Mouse (Mus musculus) heart, postnatal 0 days (tissue): ENCODE measurements around the gene Slc38a7. TPM values are rescaled to one million over a fixed set of nuclear protein-coding genes. Genes with fewer than 3 reads are reported as not detected.

Experiments used
- ATAC-seq: fragments of 200-750 bp; cut with Nextera tagmentation; 2 replicates; pipeline ENCODE4 v1.8.0; 2017; ENCODE audit warnings: low read depth, moderate number of reproducible peaks, moderate library complexity; ENCODE audit not compliant: insufficient read depth
- DNase-seq: peaks from one replicate; pipeline ENCODE4 v3.0.0-alpha.2; 2016; ENCODE audit warnings: low spot score
- H3K27ac ChIP-seq: fragments of 300-500 bp; sonication (generic); 2 replicates; pipeline ENCODE4 v1.5.1; 2014; ENCODE audit warnings: low read depth, mild to moderate bottlenecking
- H3K27me3 ChIP-seq: fragments of 300-500 bp; sonication (generic); 2 replicates; pipeline ENCODE4 v1.6.1; 2014; ENCODE audit warnings: low read length, mixed read lengths; ENCODE audit not compliant: control insufficient read depth, insufficient read depth
- H3K36me3 ChIP-seq: fragments of 300-500 bp; sonication (generic); replicated peaks from 2 replicates; pipeline ENCODE4 v1.6.1; 2014; ENCODE audit warnings: low read length, mixed read lengths; ENCODE audit not compliant: control insufficient read depth, insufficient read depth
- H3K4me1 ChIP-seq: fragments of 300-500 bp; sonication (generic); 2 replicates; pipeline ENCODE4 v1.6.1; 2014; ENCODE audit warnings: antibody characterized with exemption; ENCODE audit not compliant: control insufficient read depth, insufficient read depth
- H3K4me2 ChIP-seq: fragments of 300-500 bp; sonication (generic); 2 replicates; pipeline ENCODE4 v1.6.1; 2014; ENCODE audit warnings: low read depth, mild to moderate bottlenecking, low read length, moderate library complexity
- H3K4me3 ChIP-seq: fragments of 300-500 bp; sonication (generic); 2 replicates; pipeline ENCODE4 v1.5.1; 2014; ENCODE audit warnings: low read depth, low read length
- H3K9ac ChIP-seq: fragments of 300-500 bp; sonication (generic); replicated peaks from 2 replicates; pipeline ENCODE4 v1.6.1; 2014; ENCODE audit warnings: low read depth, low read length, mixed read lengths
- H3K9me3 ChIP-seq: fragments of 300-500 bp; sonication (generic); replicated peaks from 2 replicates; pipeline ENCODE4 v1.6.1; 2016; ENCODE audit warnings: low read length; ENCODE audit not compliant: control insufficient read depth
- CTCF ChIP-seq: IDR thresholded peaks from 2 replicates; pipeline ENCODE4 v1.5.1; 2016; ENCODE audit warnings: antibody characterized with exemption, control low read depth, low read depth
- EP300 ChIP-seq: IDR thresholded peaks from 2 replicates; pipeline ENCODE4 v1.6.1; 2016; ENCODE audit warnings: antibody characterized with exemption, low read depth
- WGBS: fragments of 180-500 bp; shearing (Covaris S2); extraction: QIAGEN DNeasy Blood & Tissue Kit; methylation state at CpG from one replicate; pipeline ENCODE4 v1.1.7; 2014; 5-methylcytosine and 5-hydroxymethylcytosine counted together
- polyA plus RNA-seq: library from polyadenylated mRNA; unstranded; fragments of >200 nt; fragmentation: Nextera tagmentation; extraction: Ambion mirVana; gene quantifications from 2 replicates; pipeline ENCODE4 v1.2.1, GENCODE M21; 2015
- total RNA-seq: library from RNA; depleted of rRNA; stranded (reverse); fragments of >200 nt; gene quantifications from 2 replicates; pipeline ENCODE4 v1.2.3, GENCODE M21; 2014; ENCODE audit warnings: low replicate concordance

The Slc38a7 gene
- total and polyA plus RNA-seq, 2 experiments from 2014 or later, result 7.2 to 12.5 TPM

DNA sequence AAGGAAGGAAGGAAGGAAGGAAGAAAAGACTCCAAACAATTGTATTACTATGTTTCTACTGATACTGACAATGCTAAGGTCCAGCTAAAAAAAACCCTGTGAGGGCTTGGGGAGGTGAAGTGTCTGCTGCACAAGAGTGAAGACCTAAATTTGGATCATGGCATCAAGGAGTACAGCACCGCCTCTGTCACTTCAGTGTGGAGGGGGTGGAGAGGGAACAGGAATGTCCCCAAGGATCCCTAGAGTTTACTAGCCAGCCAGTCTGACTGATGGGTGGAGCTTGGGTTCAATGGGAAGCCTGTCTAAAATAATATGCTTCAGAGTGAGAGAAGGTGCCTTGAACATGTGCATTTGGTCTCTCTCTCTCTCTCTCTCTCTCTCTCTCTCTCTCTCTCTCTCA is 35.1 kb downstream of the Slc38a7 start:
- Histone ChIP-seq H3K4me2 (peak overlapping the region; percentile 41), H3K27ac (peak overlapping the region; percentile 89), H3K9ac (no peak overlapping the region), H3K27me3 (no peaks in the 10 kb centered on the region), H3K9me3 (no peaks in the 10 kb centered on the region), H3K4me1 (peaks cover 29% of the 10 kb centered on the region), H3K4me3 (no peak overlapping the region), H3K36me3 (no peaks in the 10 kb centered on the region)
- WGBS, result 13% methylated on average over 1 of the region's 1 CpGs
- ATAC-seq, result peak; percentile 85
- DNase-seq, result peak; percentile 81
- TF ChIP-seq CTCF, result no peak
- no peak for TF ChIP-seq EP300

DNA sequence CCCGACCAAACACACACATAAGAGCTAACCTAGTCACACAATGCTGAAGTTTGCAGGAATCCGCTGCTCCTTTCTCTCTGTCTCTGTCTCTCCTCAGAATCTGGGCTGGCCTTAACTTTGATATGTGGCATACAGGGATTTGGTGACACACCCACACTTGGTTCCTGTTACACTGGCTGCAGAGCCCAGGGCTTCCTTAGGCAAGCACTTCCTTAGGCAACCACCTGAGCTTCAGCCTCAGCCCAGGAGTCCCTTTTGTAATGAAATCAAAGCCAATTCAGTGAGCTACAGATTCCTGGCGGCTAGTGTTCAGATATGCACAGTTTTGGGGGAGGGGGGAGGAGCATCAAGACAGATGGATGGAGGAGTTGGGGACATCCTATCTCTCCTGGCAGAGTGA is 35.7 kb downstream of the Slc38a7 start:
- 59% methylated on average over 3 of the region's 3 CpGs for WGBS
- no peaks in the 10 kb centered on the region for H3K27me3 ChIP-seq
- H3K4me1 ChIP-seq, result peaks cover 29% of the 10 kb centered on the region
- 0 out of 2 replicates have a peak overlapping the region, but pooled peaks have one; percentile 4 for H3K9ac ChIP-seq
- no peak for ATAC-seq
- TF ChIP-seq EP300 (no peak), CTCF (no peak)
- no peak for DNase-seq
- H3K36me3 ChIP-seq, result no peaks in the 10 kb centered on the region
- peak overlapping the region; percentile 41 for H3K4me2 ChIP-seq
- H3K4me3 ChIP-seq, result no peak overlapping the region
- peak overlapping the region; percentile 89 for H3K27ac ChIP-seq
- H3K9me3 ChIP-seq, result no peaks in the 10 kb centered on the region

DNA sequence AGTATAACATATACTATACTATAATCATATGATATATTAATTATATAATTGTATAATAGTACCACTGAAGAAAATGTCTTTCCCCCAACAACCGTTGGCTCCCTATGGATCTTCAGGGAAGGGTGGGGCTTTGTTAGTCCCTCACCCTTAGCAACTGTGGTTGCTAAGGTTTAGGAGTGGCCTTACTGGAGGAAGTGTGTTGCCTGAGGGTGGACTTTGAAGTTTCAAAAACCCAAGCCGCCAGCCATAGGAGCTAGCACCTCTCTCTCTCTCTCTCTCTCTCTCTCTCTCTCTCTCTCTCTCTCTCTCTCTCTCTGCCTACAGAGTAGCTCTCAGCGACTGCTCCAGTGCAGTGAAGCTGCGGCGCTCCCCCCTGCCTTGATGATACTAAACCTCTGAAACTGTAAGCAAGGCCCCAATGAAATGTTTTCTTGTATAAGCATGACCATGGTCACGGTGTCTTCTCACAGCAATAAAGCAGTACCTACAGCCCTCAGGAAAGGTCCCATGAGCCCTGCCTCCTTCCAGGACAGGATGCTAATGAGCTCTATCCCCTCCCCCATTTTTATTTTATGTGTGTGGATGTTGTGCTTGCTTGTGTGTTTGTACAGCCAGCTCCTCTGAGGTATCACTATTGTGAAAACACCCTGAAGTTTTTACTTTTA is 37.2 kb downstream of the Slc38a7 start:
- Histone ChIP-seq H3K36me3 (no peaks in the 10 kb centered on the region), H3K4me1 (peaks cover 35% of the 10 kb centered on the region), H3K9ac (no peak overlapping the region), H3K4me3 (no peak overlapping the region), H3K27me3 (no peaks in the 10 kb centered on the region), H3K4me2 (no peak overlapping the region), H3K9me3 (no peaks in the 10 kb centered on the region), H3K27ac (no peak overlapping the region)
- WGBS, result 47% methylated on average over 6 of the region's 6 CpGs
- TF ChIP-seq EP300 (no peak), CTCF (no peak)
- DNase-seq, result no peak
- ATAC-seq, result no peak

DNA sequence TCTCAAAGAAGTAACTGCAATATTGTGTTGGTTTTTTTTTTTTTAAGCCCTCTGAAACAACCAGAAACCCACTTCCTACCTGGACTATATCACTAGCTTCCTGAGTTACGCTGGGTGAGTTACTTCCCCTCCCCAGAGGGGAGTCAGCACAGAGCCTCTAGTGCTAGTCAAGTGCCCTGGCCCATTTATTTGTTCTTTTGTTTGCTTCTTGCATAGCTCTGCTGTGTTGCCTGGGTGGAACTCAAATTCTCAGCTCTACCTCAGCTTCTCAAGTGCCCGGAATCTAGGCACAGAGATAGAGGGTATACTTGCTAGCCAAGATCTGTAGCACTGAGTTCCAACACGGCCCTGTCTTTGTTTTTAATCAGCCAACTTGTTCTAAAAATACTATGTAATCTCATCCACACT is 43.2 kb downstream of the Slc38a7 start:
- H3K9ac ChIP-seq, result no peak overlapping the region
- no peaks in the 10 kb centered on the region for H3K27me3 ChIP-seq
- no peak for TF ChIP-seq CTCF
- TF ChIP-seq EP300, result no peak
- no peaks in the 10 kb centered on the region for H3K9me3 ChIP-seq
- H3K4me2 ChIP-seq, result peak overlapping the region; percentile 4; the same call in 1 of the 2 replicates
- H3K4me1 ChIP-seq, result peaks cover 37% of the 10 kb centered on the region
- DNase-seq, result peak; percentile 87
- H3K27ac ChIP-seq, result peak overlapping the region; percentile 93
- WGBS, result 10% methylated on average over 3 of the region's 3 CpGs
- H3K36me3 ChIP-seq, result no peaks in the 10 kb centered on the region
- no peak overlapping the region for H3K4me3 ChIP-seq
- peak; percentile 21 for ATAC-seq

DNA sequence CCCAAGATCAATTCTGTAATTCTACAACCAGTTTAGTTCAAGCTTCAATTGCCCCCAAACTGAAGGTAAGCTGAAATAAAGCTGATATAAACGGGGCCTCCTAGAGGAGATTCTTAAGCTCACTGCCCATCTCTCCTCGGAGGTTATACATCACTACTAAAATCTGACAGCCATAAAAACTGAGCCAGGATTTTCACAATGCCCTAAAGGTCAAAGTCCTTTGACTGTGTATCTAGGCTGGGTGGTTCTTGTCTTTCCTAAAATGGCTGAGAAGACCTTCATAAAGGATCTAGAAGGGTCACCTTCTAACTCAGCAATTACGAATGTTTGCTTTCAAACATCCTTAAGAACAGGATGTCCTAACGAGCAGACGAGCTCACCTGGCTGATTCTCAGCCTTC is 44.2 kb downstream of the Slc38a7 start:
- Histone ChIP-seq H3K9ac (no peak overlapping the region), H3K9me3 (no peaks in the 10 kb centered on the region), H3K4me1 (peaks cover 45% of the 10 kb centered on the region), H3K27ac (peak overlapping the region; percentile 93), H3K36me3 (no peaks in the 10 kb centered on the region), H3K27me3 (no peaks in the 10 kb centered on the region), H3K4me3 (no peak overlapping the region), H3K4me2 (no peak overlapping the region)
- ATAC-seq (no peak), DNase-seq (no peak)
- 79% methylated on average over 5 of the region's 5 CpGs for WGBS
- no peak for TF ChIP-seq EP300
- no peak for TF ChIP-seq CTCF

DNA sequence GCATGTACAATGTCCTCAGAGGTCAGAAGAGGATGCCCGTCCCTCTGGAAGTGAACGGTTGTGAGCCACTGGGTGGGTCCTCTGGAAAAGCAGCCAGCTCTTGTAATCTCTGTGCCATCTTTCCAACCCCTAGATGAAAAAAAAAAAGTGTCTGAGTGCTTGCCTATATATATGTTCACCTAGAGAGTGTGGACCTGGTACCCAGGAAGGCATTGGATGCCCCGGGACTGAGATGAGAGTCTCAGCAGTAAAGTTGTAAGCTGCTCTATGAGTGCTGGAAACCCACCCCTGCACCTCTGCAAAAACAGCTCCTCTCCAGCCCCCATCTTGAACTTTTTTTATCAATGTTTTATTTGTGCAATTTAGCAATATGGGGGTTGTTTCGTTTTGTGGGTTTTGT is 44.7 kb downstream of the Slc38a7 start:
- ATAC-seq (no peak), DNase-seq (no peak)
- Histone ChIP-seq H3K9ac (no peak overlapping the region), H3K4me1 (peaks cover 45% of the 10 kb centered on the region), H3K4me3 (no peak overlapping the region), H3K9me3 (no peaks in the 10 kb centered on the region), H3K4me2 (no peak overlapping the region), H3K27ac (peak overlapping the region; percentile 99; the same call in 1 of the 2 replicates), H3K27me3 (no peaks in the 10 kb centered on the region), H3K36me3 (no peaks in the 10 kb centered on the region)
- TF ChIP-seq EP300, result no peak
- TF ChIP-seq CTCF, result no peak
- 83% methylated on average over 4 of the region's 4 CpGs for WGBS
